Mouse (Mus musculus) gastrocnemius, postnatal 4 days (tissue): ENCODE measurements at regions not wholly inside any gene's neighbourhood (a gene's known extent, or its start where the extent isn't known, plus 50 kb on each side); places are given as distances from the start of the nearest gene placed in this dataset.

Experiments used
- DNase-seq, 2 experiments: peaks; one replicate each; pipeline ENCODE4 v3.0.0; 2021 to 2022; ENCODE audit warnings: low spot score in 2 of 2, mixed read lengths in 2 of 2

- DNase-seq: no peak
These were observed 61.9 kb downstream of the Pdcl3 start for GRCm38 (mm10) chr1:39047316-39047715.

DNA sequence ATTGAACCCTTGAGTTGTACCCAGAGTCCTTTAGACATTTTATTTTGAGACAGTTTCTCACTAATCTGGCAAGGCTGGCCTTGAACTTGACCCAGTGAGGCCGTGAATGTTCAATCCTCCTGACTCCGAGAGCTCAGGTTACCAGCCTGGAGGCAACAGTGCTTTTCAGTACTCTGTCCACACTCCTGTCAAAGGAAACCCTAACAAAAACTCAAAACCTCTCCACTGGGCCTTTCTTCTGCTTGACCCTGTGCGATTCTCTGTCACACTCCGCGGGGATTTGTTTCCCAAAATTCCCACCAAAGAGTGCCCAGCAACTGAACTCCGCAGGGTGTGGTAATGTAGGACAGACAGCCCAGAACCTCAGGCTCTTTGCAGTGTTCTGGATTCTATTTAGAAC, 71.9 kb downstream of the Pdcl3 start:
- no peak for DNase-seq

GRCm38 (mm10) chr1:39062509-39062908, 77.1 kb downstream of the Pdcl3 start:
- no peak for DNase-seq

GRCm38 (mm10) chr1:39063666-39064385, 78.4 kb downstream of the Pdcl3 start:
- no peak for DNase-seq

DNA sequence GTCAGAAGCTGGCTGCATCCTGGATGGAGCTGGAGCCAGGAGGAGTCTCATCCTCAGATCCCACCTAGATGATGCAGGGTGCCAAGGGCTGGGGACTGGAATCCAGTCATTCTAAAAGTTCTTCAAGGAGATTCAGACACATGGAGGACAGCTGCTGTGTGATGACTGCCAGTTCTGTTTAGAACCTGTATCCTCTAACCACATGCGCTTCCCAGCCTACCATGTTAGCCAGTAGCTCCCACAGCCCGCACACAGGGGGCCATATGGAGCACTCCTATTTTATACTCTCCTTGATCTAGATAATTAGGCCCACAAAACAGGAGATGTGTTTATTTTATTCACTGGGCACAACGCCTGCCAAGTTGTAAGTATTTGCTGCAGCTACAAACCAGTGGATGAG, 79.4 kb downstream of the Pdcl3 start:
- DNase-seq: no peak

DNA sequence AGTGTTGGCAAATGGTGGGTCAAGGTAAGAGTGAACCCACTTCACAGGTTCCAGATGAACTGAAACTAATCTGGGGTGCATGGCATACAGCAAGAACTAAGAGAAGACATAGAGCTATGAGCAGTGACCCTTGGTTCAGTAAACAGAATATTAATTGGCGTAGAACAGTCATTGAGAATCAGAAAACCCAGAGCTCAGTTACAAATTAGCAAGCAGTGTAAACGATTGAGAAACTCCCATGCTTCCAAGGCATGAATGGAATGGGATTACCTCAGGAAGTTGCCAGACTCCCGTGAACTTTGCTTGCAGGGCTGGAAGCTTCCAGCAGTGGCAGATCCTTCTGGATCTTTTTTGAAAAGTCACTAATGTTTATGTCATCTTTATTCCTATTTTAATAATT, 82.5 kb downstream of the Pdcl3 start:
- no peak for DNase-seq

DNA sequence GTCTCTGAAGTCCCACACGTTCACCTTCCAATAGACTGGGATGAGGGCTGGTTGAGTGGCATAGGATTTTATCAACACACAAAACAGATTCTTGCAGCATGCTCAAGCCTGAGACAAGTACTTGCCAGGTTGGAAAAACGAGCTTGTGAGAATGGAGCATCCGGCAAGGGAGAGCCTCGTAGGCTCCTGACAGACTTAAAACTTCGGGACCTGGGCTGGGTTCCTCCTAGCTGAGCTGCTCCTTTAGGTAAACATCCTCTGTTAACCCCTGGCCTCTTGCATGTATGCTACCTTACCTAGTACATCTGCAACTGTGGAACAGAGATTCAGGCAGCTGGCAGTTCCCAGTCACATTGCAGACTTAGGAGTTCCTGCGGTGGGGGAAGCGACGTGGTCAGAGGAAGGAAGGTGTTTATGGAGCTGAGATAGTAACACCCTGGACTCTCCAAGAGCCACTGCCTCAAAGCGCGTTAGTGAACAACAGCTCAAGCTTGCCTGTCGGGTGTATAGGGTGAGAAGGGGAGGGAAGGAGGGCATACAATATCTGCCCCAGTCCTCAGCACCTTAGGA, 83.8 kb downstream of the Pdcl3 start:
- DNase-seq: no peak

- DNase-seq: no peak
These were observed 84.3 kb downstream of the Pdcl3 start for GRCm38 (mm10) chr1:39069676-39070075.

GRCm38 (mm10) chr1:39075966-39076365, 90.6 kb downstream of the Pdcl3 start:
- peak in 1 of 2 experiments; percentile 14 for DNase-seq

GRCm38 (mm10) chr1:39078584-39079315, 93.3 kb downstream of the Pdcl3 start:
- DNase-seq: peak in 1 of 2 experiments; percentile 47

DNA sequence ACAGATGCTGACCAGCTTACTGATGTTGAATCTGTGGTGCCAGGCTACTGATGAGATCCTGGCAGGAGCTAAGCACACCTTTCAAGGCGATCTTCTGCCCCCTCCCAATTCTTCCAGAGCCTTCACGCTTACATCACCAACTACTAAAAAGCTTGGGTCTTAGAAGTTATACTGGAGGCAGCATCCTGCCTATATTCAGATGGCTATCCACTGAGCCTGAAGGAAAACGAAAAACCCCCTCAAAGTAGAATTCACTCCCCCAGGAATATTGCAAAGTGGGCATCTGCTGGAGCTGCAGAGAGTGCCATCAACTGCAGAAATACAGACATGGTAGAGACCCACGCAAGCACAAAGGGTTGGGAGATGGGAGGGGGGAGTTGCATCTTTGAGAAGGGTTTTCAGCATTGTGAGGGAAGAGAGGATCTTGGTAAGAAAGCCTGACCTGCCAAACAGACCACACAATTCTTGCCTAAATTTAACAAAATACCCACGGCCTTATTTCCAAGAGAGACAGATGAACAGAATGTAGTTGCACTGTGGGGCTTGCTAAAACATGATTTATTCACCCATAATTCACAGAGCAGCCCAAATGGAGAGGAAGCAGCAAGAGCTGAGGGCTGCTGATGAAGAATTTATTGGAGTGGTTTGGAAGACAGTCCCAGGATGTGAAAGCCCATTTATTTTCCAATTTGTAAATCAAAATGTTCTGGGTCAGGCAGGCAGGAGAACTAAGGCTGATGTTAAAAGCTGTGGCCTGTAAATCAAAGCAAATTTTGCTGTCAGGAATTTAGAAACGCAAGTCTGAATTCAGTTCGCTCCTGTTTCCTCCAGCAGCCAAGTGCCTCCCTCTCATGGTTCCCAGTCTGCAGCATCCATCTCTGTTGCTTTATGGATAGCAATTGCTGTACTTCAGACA, 98.8 kb downstream of the Pdcl3 start:
- no peak for DNase-seq

DNA sequence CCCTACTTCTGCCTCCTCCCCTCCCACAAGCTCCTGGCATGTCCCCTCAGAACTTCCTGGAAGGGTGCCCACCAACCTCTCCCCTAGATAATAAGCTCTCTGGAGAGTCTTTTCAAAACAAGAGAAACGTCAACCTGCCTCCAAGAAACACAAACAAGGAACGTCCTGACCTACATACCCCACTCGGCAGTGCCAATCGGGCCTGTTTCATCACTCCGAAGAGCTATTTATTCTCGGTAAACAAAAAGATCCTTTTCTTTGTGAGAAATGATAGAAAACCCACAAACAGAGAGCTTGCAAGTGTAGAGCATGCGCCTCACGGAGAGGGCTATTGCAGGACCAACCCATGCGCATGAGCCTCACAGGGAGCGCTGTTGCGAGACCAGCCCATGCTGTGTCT, 100.9 kb downstream of the Pdcl3 start:
- no peak for DNase-seq

GRCm38 (mm10) chr1:39089875-39090274, 103.7 kb upstream of the Npas2 start:
- DNase-seq: no peak

DNA sequence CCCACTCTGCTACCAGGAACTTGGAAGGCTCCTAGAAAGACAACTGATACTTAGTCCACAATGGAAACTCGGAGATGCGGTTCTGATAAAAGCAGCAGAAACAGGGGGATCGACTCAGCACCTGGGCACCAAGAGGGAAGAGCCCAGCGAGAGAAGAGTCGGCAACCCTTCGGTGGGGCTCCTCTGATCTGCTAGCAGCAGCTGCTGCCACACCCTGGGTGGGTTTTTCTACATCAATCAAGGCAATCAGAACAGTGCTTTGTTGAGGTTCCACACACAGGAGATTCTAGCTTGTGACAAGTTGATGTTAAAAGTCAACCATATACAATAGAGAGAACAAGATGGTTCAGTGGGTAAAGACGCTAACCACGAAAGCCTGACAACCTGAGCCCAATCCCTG, 102.4 kb upstream of the Npas2 start:
- DNase-seq: no peak

- DNase-seq: no peak
These were observed 101.9 kb upstream of the Npas2 start for GRCm38 (mm10) chr1:39091638-39092037.

DNA sequence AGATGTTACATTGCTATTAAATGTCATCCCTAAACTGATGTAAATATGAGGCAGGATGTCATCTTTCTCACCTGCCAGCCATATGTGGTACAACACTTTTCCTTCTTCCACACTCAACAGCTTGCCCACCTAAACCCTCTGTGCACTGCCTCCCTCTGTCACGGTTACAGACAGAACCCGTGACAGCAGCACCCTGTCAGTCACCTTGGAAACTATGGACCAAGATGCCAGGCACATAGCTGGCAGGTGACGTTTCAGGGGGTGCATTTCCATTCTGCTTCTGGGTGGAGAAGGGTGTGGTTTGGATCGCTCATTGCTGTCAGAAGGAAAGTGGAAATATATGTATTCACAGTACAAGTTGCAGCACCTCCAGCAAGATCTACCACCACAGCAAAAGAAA, 100.2 kb upstream of the Npas2 start:
- no peak for DNase-seq

DNA sequence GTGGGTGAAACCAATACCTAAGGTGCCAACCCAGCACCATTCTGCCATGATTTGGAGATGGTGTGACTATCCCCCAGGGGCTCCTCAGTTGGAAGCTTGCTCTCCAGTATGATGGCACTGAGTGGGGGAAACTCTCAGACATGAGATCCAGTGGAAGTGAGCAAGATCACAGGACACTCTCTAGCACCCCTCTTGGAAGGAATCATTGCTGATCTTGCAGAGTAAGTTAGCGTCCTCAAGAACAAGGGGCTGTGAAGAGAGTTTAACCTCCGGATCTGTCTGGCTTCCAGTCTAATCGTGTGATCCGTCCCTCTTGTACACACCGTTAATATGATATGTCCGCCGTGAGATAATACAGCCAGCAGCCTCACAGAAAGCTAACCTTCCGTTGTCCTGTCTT, 99.5 kb upstream of the Npas2 start:
- peak in 1 of 2 experiments; percentile 5 for DNase-seq

DNA sequence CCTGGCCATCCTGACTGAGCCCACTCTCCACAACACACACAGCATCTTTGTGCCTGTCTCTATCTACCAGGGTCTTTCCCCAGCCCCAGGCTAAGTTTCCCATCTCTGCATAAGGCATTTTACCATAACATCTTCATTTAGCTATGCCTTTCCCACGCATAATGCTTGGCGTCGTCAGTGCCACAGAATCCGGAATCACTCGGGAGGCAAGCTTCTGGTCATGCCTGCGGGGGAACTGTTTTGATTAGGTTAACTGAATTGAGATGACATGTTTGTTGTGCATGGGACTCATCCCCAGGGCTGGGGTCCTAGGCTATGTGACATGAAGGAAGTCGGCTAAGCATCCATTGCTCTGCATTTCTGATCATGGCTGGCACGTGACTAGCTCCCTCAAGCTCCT, 97.6 kb upstream of the Npas2 start:
- DNase-seq: no peak

GRCm38 (mm10) chr1:39096726-39097125, 96.8 kb upstream of the Npas2 start:
- DNase-seq: no peak

DNA sequence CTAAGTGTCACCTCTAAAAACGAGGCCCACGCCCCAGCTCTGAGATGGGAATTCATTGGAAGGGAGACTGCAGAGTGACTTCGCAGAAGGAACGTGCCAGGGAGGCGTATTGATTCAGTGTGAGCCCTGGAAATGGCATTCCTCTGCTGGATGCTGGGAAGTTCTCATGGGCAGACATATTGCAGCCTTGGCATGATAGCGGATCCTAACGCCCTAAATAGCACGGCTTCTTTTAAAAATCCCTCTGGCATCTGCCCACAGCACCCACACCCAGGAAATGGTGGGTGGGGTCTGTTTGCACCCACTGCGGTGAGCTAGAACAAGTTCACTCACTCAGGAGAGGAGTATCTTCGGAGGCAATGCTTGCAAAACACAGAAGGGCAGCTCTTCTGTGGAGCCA, 96.0 kb upstream of the Npas2 start:
- DNase-seq: no peak

DNA sequence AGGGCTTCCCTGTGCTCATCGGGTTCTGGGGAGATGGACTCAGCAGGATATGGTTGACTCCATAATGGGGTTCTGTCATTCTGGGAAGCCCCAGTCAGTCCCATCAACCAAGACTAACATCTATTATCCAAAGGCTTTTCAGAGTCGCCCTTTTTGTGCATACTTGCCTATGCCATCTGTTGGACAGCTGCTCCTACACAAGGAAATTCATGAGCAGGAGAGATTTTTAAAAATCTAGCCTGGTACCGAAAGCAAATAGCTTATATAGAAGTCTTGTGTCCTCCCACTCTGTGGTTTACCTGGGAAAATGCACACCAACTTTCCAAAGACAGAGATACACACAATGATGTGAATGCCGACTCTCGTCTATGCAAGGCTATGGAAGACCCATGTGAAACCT, 95.4 kb upstream of the Npas2 start:
- DNase-seq: no peak

DNA sequence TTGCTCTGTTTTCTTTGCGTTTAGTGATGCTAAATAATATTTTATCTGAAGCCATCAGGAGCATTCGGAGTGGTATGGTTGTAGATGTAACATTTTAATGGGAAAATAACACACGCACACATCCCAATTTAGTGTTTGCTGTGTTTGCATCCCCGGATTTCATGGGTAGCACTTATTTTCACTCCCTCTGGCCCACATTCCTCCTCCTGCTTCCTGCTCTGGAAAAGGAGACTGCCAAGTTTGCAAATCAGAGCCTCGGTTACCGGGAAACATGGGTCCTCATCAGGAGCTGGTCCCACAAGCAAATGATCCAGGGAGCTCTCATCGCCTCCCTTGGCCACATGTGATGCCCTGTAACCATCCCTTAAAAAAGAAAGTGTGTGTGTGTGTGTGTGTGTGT, 94.3 kb upstream of the Npas2 start:
- DNase-seq: no peak
